Mouse (Mus musculus) thymus, adult 2 months (tissue): ENCODE results near the gene Slit2.

Source experiments
- CTCF ChIP-seq: fragments of 200-500 bp; IDR thresholded peaks from 2 replicates; pipeline ENCODE4 v1.5.1; 2012; ENCODE audit warnings: mild to moderate bottlenecking, control low read depth, low read length, moderate library complexity, borderline replicate concordance; ENCODE audit not compliant: control insufficient read depth, poor library complexity, insufficient read depth; ENCODE audit errors: extremely low read depth
- POLR2A ChIP-seq: fragments of 200-500 bp; IDR thresholded peaks from 2 replicates; pipeline ENCODE4 v1.6.1; 2012; ENCODE audit warnings: mild to moderate bottlenecking, low read length, control low read depth, moderate library complexity; ENCODE audit not compliant: control insufficient read depth, poor library complexity, insufficient read depth; ENCODE audit errors: extremely low read depth

DNA sequence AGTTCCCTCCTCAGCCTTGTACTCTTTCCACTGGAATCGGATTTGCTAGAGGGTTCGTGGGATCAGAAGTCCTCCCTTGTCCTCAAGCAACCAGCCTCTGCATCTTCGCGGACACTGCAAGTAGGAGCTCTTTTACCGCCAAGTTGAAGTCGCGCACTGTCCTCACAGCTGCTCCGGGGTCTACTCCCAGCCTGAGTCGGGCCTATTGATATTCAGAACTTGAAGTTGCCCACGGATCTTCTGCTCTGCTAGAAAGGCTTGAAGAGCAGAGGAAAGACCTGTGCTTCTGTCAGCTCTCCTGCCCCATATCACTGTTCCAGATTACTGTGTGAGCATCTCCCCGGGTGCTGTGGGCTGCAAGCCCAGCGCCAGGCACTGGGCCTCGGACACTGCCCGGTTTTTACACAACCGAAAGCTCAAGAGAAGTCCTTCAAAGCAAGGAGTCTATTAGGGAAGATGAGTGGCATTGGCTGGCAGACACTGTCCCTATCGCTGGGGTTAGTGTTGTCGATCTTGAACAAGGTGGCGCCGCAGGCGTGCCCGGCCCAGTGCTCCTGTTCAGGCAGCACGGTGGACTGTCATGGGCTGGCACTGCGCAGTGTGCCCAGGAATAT is 1.8 kb downstream of the Slit2 start:
- TF ChIP-seq CTCF (no peak), POLR2A (no peak)
